Mouse (Mus musculus): Measurements from ENCODE around the gene Bnc2.

Bnc2 gene

GRCm38 (mm10) chr4:84675171-84675973 lies at the start of gene Bnc2:
Bnc2 (minus strand) TSS chr4:84675275.
- peak; percentile 96 for DNase-seq

DNA sequence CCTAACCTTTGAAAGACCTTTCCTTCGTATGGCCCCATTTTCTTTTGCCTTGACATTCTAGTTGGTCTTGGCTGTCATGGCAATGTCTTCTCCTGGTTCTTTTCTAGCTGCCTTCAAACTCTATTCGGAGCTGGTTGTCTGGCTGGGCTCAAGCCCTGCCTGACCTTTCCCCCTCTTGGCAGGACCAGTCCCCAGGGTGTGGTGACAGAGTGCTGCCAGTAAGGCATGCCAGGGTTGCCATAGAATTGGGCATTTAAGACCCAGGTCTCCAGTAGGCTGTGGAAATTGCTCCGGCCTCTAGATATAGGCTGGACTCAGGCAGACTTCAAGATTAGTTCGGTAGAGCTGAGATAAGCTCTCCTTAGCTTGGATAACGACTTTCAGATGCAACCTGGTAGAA lies 32.9 kb upstream of the Bnc2 start:
- DNase-seq: peak; percentile 91

DNA sequence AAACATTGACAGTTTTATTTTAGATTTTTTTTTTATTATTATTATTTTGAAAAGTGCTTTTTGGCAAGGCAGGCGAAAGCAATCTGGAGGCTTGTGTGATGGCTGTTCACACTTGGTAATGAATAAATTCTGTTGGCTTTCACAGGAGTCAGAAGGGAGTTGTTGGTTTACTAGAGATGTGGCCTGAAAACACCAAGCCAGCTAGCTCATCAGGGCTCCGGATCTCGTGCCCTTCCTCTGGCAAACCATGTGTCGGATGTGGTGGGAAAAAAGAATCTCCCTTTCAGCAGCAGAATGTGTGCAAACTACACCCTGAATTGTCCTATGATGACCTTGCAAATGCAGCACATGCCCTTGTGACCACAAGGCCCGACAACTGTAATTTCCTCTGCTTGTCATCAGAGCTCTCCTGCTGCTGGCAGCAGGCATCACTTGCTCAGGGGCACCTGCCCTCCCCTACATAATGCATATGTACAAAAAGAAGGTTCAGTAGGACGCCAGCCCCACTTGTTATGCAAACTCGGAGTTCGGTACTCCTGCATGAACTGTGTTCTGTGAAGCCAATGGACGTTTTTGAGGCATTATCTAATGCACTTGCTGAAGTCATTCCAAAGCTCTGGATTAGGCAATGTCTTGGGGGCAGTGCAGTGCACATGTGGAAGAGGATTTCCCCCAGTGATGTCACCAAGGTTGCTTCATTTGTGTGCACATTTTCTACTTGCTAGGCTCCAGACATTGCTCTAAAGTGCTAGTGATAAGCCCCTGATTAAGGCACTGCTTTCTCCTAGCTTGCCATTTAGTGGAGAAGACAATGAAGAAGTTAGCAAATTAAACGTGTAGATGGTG lies 10.7 kb upstream of the Bnc2 start:
- peak; percentile 92 for DNase-seq

GRCm38 (mm10) chr4:84685009-84685408 lies 9.9 kb upstream of the Bnc2 start:
- peak; percentile 86 for DNase-seq

- DNase-seq: no peak
Observed at GRCm38 (mm10) chr4:84675974-84676315, 870 bp upstream of the Bnc2 start.

DNA sequence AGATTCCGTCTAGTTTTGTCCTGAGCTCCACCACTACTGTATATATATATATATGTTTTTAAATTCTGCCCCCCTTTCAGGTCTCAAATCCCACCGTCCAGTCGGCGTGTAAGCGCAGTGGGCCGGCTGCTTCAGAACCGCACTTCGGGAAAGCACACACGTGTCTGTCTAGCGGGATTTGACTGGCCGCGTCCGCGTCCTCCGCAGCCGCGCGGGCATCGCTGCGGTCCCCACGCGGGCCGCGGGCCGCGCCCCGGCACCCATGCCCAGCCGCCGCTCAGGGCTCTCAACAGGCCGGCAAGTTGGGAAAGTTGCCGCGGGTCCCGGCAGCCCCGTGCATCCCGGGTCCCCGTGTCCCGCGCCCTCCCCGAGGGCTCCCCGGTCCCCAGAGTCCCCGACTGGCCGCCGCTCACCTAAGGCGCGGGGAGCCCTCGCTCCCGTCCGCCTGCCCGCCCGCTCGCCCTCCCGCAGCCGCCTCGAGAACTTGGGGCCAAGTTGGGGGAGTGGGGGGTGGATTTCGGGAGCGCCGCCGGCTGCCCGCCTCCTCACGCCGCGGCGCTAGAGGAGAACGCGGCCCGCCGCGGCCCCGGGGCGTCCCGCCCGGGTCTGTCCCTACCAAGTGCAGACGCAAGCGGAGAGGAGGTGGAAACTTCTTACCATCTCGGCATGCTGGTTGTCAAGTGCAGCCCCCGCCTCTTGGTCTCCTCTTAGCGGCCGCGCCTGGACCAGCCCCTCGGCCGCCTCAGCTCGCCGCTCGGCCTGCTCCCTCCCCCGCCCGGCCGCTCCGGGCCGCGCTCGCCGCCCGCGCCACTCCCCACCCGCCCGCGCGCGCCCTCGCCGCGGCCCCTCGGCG lies 531 bp downstream of the Bnc2 start:
- DNase-seq: peak; percentile 97

DNA sequence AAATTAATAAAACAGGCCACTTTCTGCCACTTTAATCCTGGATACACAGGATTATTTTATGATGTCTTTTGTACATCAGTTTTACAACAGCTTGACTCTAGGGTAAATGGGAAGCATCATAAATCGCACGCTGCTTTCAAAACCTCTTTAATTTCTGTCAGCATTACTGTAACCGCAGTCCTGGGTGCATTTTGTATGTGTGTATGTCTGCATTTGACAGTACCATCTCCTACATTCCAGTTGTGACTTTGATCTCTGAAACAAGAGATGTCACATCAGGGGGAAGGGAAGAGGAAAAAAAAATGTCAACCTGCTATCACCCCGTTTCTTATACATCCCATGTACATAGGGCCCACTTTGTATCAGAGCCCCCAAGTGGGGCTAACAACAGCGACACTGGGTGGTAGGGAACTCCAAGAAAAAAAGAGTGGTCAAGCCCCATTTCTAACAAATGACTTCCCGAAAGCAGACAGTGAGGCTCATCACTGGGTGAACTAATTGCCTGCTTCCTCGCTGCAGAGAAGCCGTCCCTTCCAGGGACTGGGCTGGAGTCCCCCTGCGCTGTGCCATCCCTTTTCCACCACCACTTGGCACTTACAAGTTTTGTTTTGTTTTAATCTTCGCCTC lies 1.3 kb downstream of the Bnc2 start:
- DNase-seq: peak; percentile 83

DNA sequence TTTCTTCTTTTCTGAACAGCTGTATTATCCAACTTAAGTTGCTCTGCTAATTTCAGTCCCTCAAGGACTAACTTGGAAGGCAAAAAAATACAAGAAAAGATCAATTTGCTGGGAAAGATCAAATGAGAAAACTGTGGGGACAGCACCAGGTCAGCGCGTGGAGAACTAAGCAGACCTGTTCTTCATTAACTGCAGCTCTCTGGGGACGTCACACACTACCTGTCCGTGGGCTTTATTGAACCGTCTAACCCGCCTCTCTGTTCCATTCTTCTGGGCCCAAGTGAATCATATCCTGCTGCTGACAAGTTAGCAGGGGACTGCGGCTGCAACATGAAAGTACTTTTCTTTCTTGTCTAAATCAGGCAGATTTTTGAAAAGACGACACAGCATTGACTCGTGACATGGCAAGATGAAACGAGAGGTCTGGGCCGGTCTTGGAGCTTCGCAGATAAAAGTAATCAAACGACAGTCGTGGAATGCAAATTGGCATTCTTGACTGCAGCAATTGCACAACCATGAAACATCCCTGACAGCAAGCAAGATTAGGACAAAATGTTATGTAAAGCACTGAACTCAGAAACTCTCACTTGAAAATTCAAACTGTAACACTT lies 2.8 kb downstream of the Bnc2 start:
- peak; percentile 88 for DNase-seq

DNA sequence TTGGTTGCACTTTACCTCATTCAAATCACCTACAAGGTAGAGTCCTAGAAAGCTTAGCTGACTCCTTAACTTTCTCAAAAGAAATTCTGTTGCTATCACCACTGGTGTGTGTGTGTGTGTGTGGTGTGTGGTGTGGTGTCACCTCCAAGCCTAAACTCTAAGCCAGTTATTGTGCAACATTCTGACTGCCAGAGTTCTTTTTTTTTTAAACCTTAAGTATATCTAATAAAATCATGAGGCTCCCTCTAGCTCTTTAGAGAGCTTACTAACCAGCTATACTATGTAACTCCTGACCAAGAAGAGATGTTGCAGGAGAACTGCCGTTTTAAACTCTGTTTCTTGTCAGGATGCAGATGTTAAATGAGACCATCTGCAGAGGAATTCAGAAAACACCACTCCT lies 4.1 kb downstream of the Bnc2 start:
- no peak for DNase-seq

GRCm38 (mm10) chr4:84669650-84670049 lies 5.4 kb downstream of the Bnc2 start:
- DNase-seq: no peak

GRCm38 (mm10) chr4:84668949-84669605 lies 6.0 kb downstream of the Bnc2 start:
- peak; percentile 87 for DNase-seq

GRCm38 (mm10) chr4:84668226-84668625 lies 6.8 kb downstream of the Bnc2 start:
- DNase-seq: no peak

DNA sequence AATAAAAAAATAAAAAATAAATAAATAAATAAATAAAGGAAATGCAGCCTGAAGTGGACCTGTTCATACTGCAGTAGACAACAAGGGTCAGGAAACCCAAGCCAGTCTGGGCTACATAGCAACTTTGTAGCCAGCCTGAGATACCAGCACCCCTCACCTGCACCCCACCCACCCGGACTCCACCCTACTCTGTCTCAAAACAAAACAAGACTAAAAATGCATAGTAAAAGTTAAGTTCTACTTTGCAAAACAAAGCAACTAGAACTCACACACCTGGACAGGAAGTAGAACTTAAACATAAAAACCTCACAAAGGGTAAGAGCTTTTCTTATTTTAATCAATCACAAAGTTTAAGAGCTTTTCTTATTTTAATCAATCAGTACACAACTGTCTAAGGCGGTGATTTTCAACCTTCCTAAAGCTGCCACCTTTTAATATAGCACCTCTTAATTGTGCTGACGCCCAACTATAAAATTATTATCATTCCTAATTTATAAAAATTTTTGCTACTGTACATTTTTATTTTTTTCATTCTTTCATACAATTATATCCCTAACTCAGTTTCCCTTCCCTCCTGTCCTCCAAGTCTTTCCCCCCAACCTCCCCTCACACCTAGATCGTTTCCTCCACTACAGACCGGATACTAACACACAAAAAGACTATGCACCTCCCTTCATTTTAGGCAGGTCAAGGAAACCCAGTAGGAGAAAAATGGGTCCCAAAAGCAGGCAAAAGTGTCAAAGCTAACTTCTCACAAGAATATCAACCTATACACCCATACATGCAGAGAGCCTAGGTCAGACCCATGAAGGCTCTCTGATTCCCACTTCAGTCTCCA lies 12.6 kb downstream of the Bnc2 start:
- DNase-seq: no peak

DNA sequence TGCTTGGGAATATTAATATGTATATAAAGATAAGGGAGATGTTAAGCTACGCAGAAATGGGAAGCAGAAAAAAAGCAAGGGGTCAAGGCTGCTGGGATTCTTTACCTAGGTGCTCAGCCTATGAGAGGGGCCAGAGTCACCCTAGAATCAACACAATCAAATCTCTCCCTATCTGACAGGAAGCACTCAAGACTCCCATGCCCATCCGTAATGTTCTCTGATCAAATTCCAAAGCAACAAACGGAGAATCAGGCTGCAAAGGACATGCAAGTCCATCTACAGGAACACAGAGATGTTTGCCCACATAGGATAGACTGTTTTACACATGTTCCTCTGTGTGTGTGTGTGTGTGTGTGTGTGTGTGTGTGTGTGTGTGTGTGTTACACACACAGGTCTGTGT lies 13.7 kb downstream of the Bnc2 start:
- DNase-seq: no peak

DNA sequence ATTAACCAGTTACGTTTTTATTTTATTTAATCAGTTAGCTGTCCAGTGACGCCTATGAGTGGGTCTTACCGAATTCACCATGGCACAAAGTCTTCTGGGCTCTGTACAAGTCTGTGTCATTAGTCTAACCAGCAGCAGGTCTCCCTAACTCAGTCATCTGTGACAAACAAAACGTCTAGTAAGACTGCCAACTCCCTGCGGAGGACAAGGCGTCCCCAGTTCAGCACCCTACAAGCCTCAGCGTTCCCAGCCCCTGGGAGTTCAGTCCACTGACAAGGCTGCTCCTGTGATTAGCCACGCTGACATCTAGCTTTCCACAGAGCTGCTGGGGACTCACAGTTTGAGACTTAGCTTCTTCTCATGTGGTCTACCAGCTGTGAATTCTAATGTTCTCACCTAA lies 23.3 kb downstream of the Bnc2 start:
- no peak for DNase-seq

GRCm38 (mm10) chr4:84646576-84646975 lies 28.5 kb downstream of the Bnc2 start:
- DNase-seq: no peak

GRCm38 (mm10) chr4:84639166-84639565 lies 35.9 kb downstream of the Bnc2 start:
- no peak for DNase-seq

DNA sequence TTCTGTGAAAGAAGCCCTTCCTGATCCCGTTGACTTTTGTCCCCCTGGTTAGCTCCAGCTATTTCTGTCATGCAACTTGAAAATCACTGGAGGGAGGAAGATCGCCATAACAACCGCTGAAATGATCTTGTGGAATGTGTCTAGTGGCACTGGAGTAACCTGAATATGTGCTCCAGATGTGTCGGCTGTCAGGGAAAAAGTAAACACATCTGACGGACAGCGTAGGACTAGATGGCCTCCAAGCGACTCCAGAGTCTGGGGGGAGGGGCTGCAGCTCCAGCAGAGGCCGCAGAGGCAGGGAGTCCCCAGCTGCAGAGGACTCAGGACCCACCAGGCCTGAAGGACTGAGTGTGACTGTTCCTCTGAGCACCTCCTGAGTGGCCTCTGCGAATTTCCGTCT lies 37.4 kb downstream of the Bnc2 start:
- DNase-seq: peak; percentile 88

DNA sequence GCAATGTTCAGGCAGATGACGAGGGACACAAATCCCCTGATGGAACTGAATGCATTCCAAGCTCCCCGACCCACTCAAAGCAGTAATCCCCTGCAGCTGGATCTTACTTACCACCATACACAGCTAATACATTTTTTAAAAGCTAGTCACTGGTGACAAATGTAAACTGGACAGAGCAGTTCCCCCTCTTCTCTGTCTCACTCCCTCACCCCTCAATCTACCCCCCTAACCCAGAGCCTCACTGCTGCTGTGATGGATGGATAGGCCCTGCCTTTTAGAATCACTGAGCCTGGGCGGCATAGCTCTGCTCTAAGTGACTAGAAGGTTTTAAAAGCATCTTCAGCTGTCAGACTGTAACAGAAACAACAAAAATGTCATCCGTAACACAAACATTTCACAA lies 40.3 kb downstream of the Bnc2 start:
- DNase-seq: no peak

GRCm38 (mm10) chr4:84633991-84634390 lies 41.1 kb downstream of the Bnc2 start:
- no peak for DNase-seq

Measured in heart, adult 11 months (tissue).